Mouse (Mus musculus) intestine, embryonic 14.5 days (tissue): Measurements from ENCODE around the gene Unk. TPM values are rescaled to one million over a fixed set of nuclear protein-coding genes. Genes with fewer than 3 reads are reported as not detected.
A peak's percentile ranks its signal among the peaks of the same experiment; 100 is the strongest.

ENCODE experiments used
- ATAC-seq: fragments of 200-750 bp; cut with Nextera tagmentation; replicated peaks from 2 replicates; pipeline ENCODE4 v1.8.0; 2017; ENCODE audit warnings: low read depth, moderate number of reproducible peaks, moderate TSS enrichment, moderate library complexity; ENCODE audit not compliant: low FRiP score, low TSS enrichment
- DNase-seq: peaks from one replicate; pipeline ENCODE4 v3.0.0-alpha.2; 2018; ENCODE audit warnings: low spot score
- H3K27ac ChIP-seq: fragments of 300-500 bp; sonication (generic); 2 replicates; pipeline ENCODE4 v1.5.1; 2014; ENCODE audit warnings: low read depth, mild to moderate bottlenecking, control low read depth
- H3K27me3 ChIP-seq: fragments of 300-500 bp; sonication (generic); replicated peaks from 2 replicates; pipeline ENCODE4 v1.6.1; 2014; ENCODE audit warnings: low read length, control low read depth; ENCODE audit not compliant: control insufficient read depth, insufficient read depth
- H3K36me3 ChIP-seq: fragments of 300-500 bp; sonication (generic); 2 replicates; pipeline ENCODE4 v1.6.1; 2014; ENCODE audit warnings: low read length, control low read depth; ENCODE audit not compliant: control insufficient read depth, insufficient read depth
- H3K4me1 ChIP-seq: fragments of 300-500 bp; sonication (generic); replicated peaks from 2 replicates; pipeline ENCODE4 v1.6.1; 2014; ENCODE audit warnings: low read length, control low read depth, mixed read lengths; ENCODE audit not compliant: control insufficient read depth, insufficient read depth
- H3K4me2 ChIP-seq: fragments of 300-500 bp; sonication (generic); 2 replicates; pipeline ENCODE4 v1.6.1; 2014; ENCODE audit warnings: low read length
- H3K4me3 ChIP-seq: fragments of 300-500 bp; sonication (generic); 2 replicates; pipeline ENCODE4 v1.5.1; 2014; ENCODE audit warnings: low read depth, low read length, control low read depth, mixed read lengths
- H3K9ac ChIP-seq: fragments of 300-500 bp; sonication (generic); 2 replicates; pipeline ENCODE4 v1.6.1; 2014; ENCODE audit warnings: mild to moderate bottlenecking, low read length
- H3K9me3 ChIP-seq: fragments of 300-500 bp; sonication (generic); 2 replicates; pipeline ENCODE4 v1.6.1; 2016; ENCODE audit warnings: low read length, control low read depth; ENCODE audit not compliant: control insufficient read depth
- WGBS: fragments of 180-500 bp; shearing (Covaris S2); extraction: QIAGEN DNeasy Blood & Tissue Kit; methylation state at CpG from one replicate; pipeline ENCODE4 v1.1.7; 2014; 5-methylcytosine and 5-hydroxymethylcytosine counted together
- polyA plus RNA-seq: library from polyadenylated mRNA; unstranded; fragments of >200 nt; fragmentation: Nextera tagmentation; extraction: Ambion mirVana; gene quantifications from 2 replicates; pipeline ENCODE4 v1.2.1, GENCODE M21; 2014

Gene Unk
- polyA plus RNA-seq, 1 experiment from 2014 or later: 29.8 TPM

- Histone ChIP-seq H3K27ac (no peak overlapping the region), H3K9ac (no peak overlapping the region), H3K36me3 (no peaks in the 10 kb centered on the region), H3K4me1 (peaks cover 36% of the 10 kb centered on the region), H3K27me3 (peaks cover 45% of the 10 kb centered on the region), H3K4me3 (peak overlapping the region; percentile 42; the same call in 1 of the 2 replicates), H3K4me2 (peak overlapping the region; percentile 68), H3K9me3 (no peaks in the 10 kb centered on the region)
- WGBS: 25% methylated on average over 19 of the region's 19 CpGs
- no peak for DNase-seq
- ATAC-seq: 0 out of 2 replicates have a peak, but pooled peaks have one; percentile 3
Measured at GRCm38 (mm10) chr11:116107777-116108285, 77.7 kb downstream of the Unk start.

- peak overlapping the region; percentile 42 for H3K4me3 ChIP-seq
- no peaks in the 10 kb centered on the region for H3K9me3 ChIP-seq
- peaks cover 45% of the 10 kb centered on the region for H3K27me3 ChIP-seq
- H3K4me2 ChIP-seq: peak overlapping the region; percentile 68
- no peak overlapping the region for H3K27ac ChIP-seq
- 0 out of 2 replicates have a peak overlapping the region, but pooled peaks have one; percentile 16 for H3K9ac ChIP-seq
- peaks cover 30% of the 10 kb centered on the region for H3K4me1 ChIP-seq
- WGBS: 16% methylated on average over 23 of the region's 23 CpGs
- no peak for ATAC-seq
- H3K36me3 ChIP-seq: no peaks in the 10 kb centered on the region
- DNase-seq: no peak
Measured at GRCm38 (mm10) chr11:116108464-116109137, 78.5 kb downstream of the Unk start.

DNA sequence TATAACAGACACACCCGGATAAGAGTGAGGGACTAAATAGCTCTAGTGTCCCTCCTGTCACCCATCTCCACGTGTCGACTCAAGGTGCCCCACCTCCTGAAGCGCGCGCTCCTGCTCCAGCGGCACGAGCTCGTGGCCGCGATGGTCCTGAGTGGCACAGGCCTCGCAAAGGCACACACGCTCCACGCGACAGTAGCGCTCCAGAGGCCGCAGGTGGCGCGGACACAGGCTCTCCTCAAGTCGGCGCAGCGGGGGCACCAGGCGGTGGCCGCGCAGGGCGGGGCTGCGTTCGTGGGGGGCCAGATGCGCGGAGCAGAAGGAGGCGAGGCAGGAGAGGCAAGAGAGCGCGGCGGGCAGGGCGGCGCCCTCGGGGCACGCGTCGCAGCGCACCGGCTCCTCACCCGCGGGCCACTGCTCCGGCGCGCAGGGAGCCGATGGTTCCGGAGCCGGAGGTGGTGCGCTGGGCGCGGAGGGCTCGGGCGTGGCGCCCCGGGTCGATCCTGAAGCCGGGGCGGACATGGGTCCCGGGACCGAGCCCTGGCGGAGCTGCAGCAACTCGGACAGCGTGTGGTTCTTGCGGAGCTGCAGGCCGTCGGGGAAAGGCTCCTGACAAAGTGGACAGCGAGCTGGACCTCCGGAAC, 79.4 kb downstream of the Unk start:
- H3K9me3 ChIP-seq: no peaks in the 10 kb centered on the region
- no peaks in the 10 kb centered on the region for H3K36me3 ChIP-seq
- ATAC-seq: no peak
- H3K4me2 ChIP-seq: peak overlapping the region; percentile 68
- H3K27me3 ChIP-seq: peaks cover 45% of the 10 kb centered on the region
- H3K9ac ChIP-seq: peak overlapping the region; percentile 27
- DNase-seq: peak; percentile 66
- peak overlapping the region; percentile 42 for H3K4me3 ChIP-seq
- no peak overlapping the region for H3K27ac ChIP-seq
- WGBS: 2% methylated on average over 56 of the region's 70 CpGs
- peaks cover 21% of the 10 kb centered on the region for H3K4me1 ChIP-seq

DNA sequence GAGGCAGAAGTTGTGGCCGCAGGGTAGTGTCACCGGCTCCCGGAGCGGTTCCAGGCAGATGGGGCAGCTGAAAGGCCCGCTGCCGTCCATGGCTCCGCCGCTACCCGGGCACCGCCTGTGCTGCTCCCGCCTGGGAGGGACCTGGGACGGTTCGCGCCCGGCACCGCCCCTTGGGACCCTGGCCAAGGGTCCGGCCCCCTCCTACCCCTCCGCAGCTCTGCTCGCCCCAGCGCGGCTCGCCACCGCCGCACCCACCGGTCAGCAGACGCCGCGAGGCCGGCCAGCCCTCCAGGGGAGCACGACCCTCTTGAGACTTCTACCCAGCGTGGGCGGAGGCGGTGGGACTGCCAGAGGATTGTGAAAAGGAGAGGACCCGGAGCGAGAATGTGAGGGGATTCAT, 80.0 kb downstream of the Unk start:
- Histone ChIP-seq H3K4me1 (peaks cover 21% of the 10 kb centered on the region), H3K4me3 (peak overlapping the region; percentile 42), H3K36me3 (no peaks in the 10 kb centered on the region), H3K9ac (peak overlapping the region; percentile 27), H3K9me3 (no peaks in the 10 kb centered on the region), H3K4me2 (peak overlapping the region; percentile 68), H3K27me3 (peaks cover 45% of the 10 kb centered on the region), H3K27ac (no peak overlapping the region)
- DNase-seq (peak; percentile 73), ATAC-seq (no peak)
- WGBS: 1% methylated on average over 31 of the region's 35 CpGs

DNA sequence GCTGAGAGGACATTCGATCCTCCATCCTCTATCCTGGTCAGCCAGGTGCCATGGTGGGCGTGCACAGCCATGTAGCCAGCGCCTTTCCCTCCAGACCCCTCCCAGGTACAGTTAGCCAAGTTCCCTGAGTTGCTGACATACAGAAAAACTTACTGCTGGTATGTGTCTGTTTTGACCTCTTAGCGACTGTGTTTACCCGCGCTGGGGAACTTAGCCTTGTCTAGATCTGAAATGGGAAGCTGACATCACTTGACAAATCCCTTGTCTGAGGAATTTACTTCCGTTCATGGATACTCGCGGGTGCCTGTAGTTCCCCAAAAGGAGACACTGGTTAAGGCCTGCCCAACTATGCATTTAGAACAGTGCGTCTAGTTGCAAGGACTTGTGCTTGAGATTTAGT, 80.4 kb downstream of the Unk start:
- no peak for DNase-seq
- H3K4me1 ChIP-seq: peaks cover 21% of the 10 kb centered on the region
- peak overlapping the region; percentile 68 for H3K4me2 ChIP-seq
- H3K36me3 ChIP-seq: no peaks in the 10 kb centered on the region
- H3K27ac ChIP-seq: no peak overlapping the region
- WGBS: 18% methylated on average over 10 of the region's 10 CpGs
- H3K4me3 ChIP-seq: peak overlapping the region; percentile 42
- peaks cover 45% of the 10 kb centered on the region for H3K27me3 ChIP-seq
- no peak for ATAC-seq
- H3K9me3 ChIP-seq: no peaks in the 10 kb centered on the region
- peak overlapping the region; percentile 27; the same call in 1 of the 2 replicates for H3K9ac ChIP-seq

Other genes with a start within 250 kb of the Unk start
- gene Caskin2, start 216.7 kb upstream of the Unk start, polyA plus RNA-seq: 14.9 and 15.3 TPM in 2 replicates
- 29.5 and 30.7 TPM in 2 replicates for gene Tsen54, start 215.6 kb upstream of the Unk start, polyA plus RNA-seq
- 46.3 and 59.2 TPM in 2 replicates for gene Llgl2, start 206.3 kb upstream of the Unk start, polyA plus RNA-seq
- 32.9 and 44.8 TPM in 2 replicates for gene Myo15b, start 171.9 kb upstream of the Unk start, polyA plus RNA-seq
- gene Smim5, start 130.4 kb upstream of the Unk start, polyA plus RNA-seq: 1.1 and 2.5 TPM in 2 replicates
- 16.9 and 24.5 TPM in 2 replicates for gene Smim6, start 118.3 kb upstream of the Unk start, polyA plus RNA-seq
- 37.3 and 38.6 TPM in 2 replicates for gene Sap30bp, start 97.0 kb upstream of the Unk start, polyA plus RNA-seq
- gene Recql5, start 96.8 kb upstream of the Unk start, polyA plus RNA-seq: 18.5 and 20.7 TPM in 2 replicates
- 4.8 and 5.5 TPM in 2 replicates for gene Itgb4, start 55.6 kb upstream of the Unk start, polyA plus RNA-seq
- gene Galk1, start 17.6 kb upstream of the Unk start, polyA plus RNA-seq: 235 and 236 TPM in 2 replicates
- gene H3f3b, start 2.4 kb upstream of the Unk start, polyA plus RNA-seq: 1,654 and 1,734 TPM in 2 replicates
- gene Unc13d, start 47.6 kb downstream of the Unk start, polyA plus RNA-seq: 2.6 and 3.5 TPM in 2 replicates
- 78.0 and 85.0 TPM in 2 replicates for gene Wbp2, start 56.7 kb downstream of the Unk start, polyA plus RNA-seq
- 10.8 and 13.1 TPM in 2 replicates for gene Trim47, start 96.9 kb downstream of the Unk start, polyA plus RNA-seq
- 5.3 and 5.5 TPM in 2 replicates for gene Trim65, start 100.8 kb downstream of the Unk start, polyA plus RNA-seq
- gene Mrpl38, start 108.5 kb downstream of the Unk start, polyA plus RNA-seq: 111 and 113 TPM in 2 replicates
- 22.8 and 23.3 TPM in 2 replicates for gene Fbf1, start 137.8 kb downstream of the Unk start, polyA plus RNA-seq
- 88.8 and 93.2 TPM in 2 replicates for gene Ten1, start 168.5 kb downstream of the Unk start, polyA plus RNA-seq
- gene Acox1, start 168.7 kb downstream of the Unk start, polyA plus RNA-seq: 33.3 and 35.1 TPM in 2 replicates
- gene Evpl, start 207.8 kb downstream of the Unk start, polyA plus RNA-seq: 3.2 and 3.7 TPM in 2 replicates
- 78.1 and 83.2 TPM in 2 replicates for gene Srp68, start 243.9 kb downstream of the Unk start, polyA plus RNA-seq